Mouse (Mus musculus): ENCODE measurements around the gene Pvrig.

GRCm38 (mm10) chr5:138341661-138342060 is at the start of gene Pvrig:
- TF ChIP-seq CTCF (IDR thresholded peaks at IDR 0.05; ENCODE audit: borderline replicate concordance, insufficient read depth, low read length): no peak
- TF ChIP-seq POLR2A (IDR thresholded peaks at IDR 0.05; ENCODE audit: low read depth, low read length): no peak
